Mouse (Mus musculus) embryonic fibroblast, embryonic 13.5 days (primary cell): ENCODE data around the gene St8sia1.

ENCODE experiments used
- CTCF ChIP-seq: IDR thresholded peaks from 2 replicates; pipeline ENCODE4 v1.5.1; 2011; ENCODE audit warnings: mild to moderate bottlenecking, control low read depth, low read length, moderate library complexity, borderline replicate concordance; ENCODE audit not compliant: insufficient read depth
- POLR2A ChIP-seq: IDR thresholded peaks from 2 replicates; pipeline ENCODE4 v1.6.1; 2011; ENCODE audit warnings: low read depth, mild to moderate bottlenecking, control low read depth, low read length, moderate library complexity

DNA sequence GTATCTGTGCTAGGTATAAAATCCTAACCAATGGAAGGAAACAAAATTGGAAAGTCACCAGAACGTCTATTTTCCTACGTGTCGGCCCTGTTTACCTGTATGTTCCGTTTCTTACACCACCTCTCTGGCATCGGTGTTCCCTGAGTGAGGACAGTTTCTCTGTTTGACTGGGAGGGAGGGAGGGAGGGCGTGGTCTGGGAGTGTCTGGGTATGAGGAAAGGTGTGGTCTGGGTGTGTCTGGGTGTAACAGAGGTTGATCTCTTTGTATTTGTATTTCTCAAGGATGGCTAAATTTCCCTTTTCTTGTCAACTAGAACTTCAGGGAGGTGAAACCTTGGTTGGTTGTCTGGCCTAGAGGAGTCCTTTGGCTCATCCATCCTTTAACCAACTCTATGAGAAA, 73.9 kb downstream of the St8sia1 start:
- TF ChIP-seq CTCF = no peak
- TF ChIP-seq POLR2A = no peak
